Mouse (Mus musculus) heart, adult 2 months (tissue): ENCODE measurements at regions not wholly inside any gene's neighbourhood (a gene's known extent, or its start where the extent isn't known, plus 50 kb on each side); places are given as distances from the start of the nearest gene placed in this dataset.

Experiments
- DNase-seq, 2 experiments: peaks; one replicate each; pipeline ENCODE4 v3.0.0; 2021
- H3K27ac ChIP-seq: fragments of 200-600 bp; 2 replicates; pipeline ENCODE4 v1.8.1; 2022
- H3K27me3 ChIP-seq: fragments of 200-500 bp; 2 replicates; pipeline ENCODE4 v1.6.1; 2012; ENCODE audit warnings: mild to moderate bottlenecking, low read length, inconsistent platforms, mixed read lengths; ENCODE audit not compliant: control insufficient read depth, insufficient read depth
- H3K36me3 ChIP-seq: fragments of 200-500 bp; 2 replicates; pipeline ENCODE4 v1.6.1; 2012; ENCODE audit warnings: low read length, inconsistent platforms; ENCODE audit not compliant: control insufficient read depth, insufficient read depth
- H3K4me1 ChIP-seq: fragments of 200-500 bp; 2 replicates; pipeline ENCODE4 v1.6.1; 2011; ENCODE audit warnings: low read length; ENCODE audit not compliant: control insufficient read depth, insufficient read depth
- H3K4me3 ChIP-seq: fragments of 200-600 bp; 2 replicates; pipeline ENCODE4 v1.8.1; 2022
- H3K79me2 ChIP-seq: fragments of 200-500 bp; replicated peaks from 2 replicates; pipeline ENCODE4 v1.6.1; 2012; ENCODE audit warnings: mild to moderate bottlenecking, inconsistent platforms, low read length, moderate library complexity, mixed read lengths; ENCODE audit not compliant: control insufficient read depth, insufficient read depth
- H3K9ac ChIP-seq: fragments of 200-500 bp; 2 replicates; pipeline ENCODE4 v1.6.1; 2012; ENCODE audit warnings: low read depth, mild to moderate bottlenecking, control low read depth, inconsistent platforms, low read length, mixed read lengths
- CTCF ChIP-seq: fragments of 200-600 bp; IDR thresholded peaks from 2 replicates; pipeline ENCODE4 v1.8.1; 2022; ENCODE audit warnings: antibody characterized with exemption, mild to moderate bottlenecking, moderate library complexity
- EP300 ChIP-seq: fragments of 200-500 bp; IDR thresholded peaks from 2 replicates; pipeline ENCODE4 v1.6.1; 2011; ENCODE audit warnings: low read depth, low read length, control low read depth; ENCODE audit not compliant: insufficient read depth
- POLR2A ChIP-seq: fragments of 200-500 bp; IDR thresholded peaks from 2 replicates; pipeline ENCODE4 v1.6.1; 2011; ENCODE audit warnings: mild to moderate bottlenecking, low read depth, low read length, control low read depth; ENCODE audit not compliant: insufficient read depth
- WGBS: fragments of 180-500 bp; shearing (Covaris S2); methylation state at CpG from one replicate; pipeline ENCODE4 v1.1.7; 2018; 5-methylcytosine and 5-hydroxymethylcytosine counted together
- intact Hi-C: fragments of 180-260 bp; cut with DNase I; formaldehyde crosslinking; loops from one replicate; pipeline ENCODE4 v1.15.1; 2025

GRCm38 (mm10) chr13:28732475-28732874, 221.0 kb downstream of the Sox4 start:
- intact Hi-C loops, result no loop called here
- Histone ChIP-seq H3K27ac (no peak overlapping the region), H3K4me3 (no peak overlapping the region), H3K36me3 (no peaks in the 10 kb centered on the region), H3K79me2 (0 out of 2 replicates have a peak, but pooled peaks cover 1% of the 10 kb centered on the region), H3K4me1 (no peaks in the 10 kb centered on the region; the same call in 1 of the 2 replicates), H3K9ac (no peak overlapping the region), H3K27me3 (no peaks in the 10 kb centered on the region)
- WGBS, result 94% methylated on average over 1 of the region's 1 CpGs
- no peak for DNase-seq
- TF ChIP-seq POLR2A, result no peak
- no peak for TF ChIP-seq CTCF
- no peak for TF ChIP-seq EP300

GRCm38 (mm10) chr13:28732036-28732435, 221.5 kb downstream of the Sox4 start:
- no peaks in the 10 kb centered on the region for H3K36me3 ChIP-seq
- 84% methylated on average over 3 of the region's 3 CpGs for WGBS
- H3K9ac ChIP-seq, result no peak overlapping the region
- H3K27me3 ChIP-seq, result no peaks in the 10 kb centered on the region
- no peak for TF ChIP-seq EP300
- 0 out of 2 replicates have a peak, but pooled peaks cover 1% of the 10 kb centered on the region for H3K79me2 ChIP-seq
- no peaks in the 10 kb centered on the region; the same call in 1 of the 2 replicates for H3K4me1 ChIP-seq
- no peak overlapping the region for H3K4me3 ChIP-seq
- no peak for DNase-seq
- no peak overlapping the region for H3K27ac ChIP-seq
- intact Hi-C loops, result no loop called here

DNA sequence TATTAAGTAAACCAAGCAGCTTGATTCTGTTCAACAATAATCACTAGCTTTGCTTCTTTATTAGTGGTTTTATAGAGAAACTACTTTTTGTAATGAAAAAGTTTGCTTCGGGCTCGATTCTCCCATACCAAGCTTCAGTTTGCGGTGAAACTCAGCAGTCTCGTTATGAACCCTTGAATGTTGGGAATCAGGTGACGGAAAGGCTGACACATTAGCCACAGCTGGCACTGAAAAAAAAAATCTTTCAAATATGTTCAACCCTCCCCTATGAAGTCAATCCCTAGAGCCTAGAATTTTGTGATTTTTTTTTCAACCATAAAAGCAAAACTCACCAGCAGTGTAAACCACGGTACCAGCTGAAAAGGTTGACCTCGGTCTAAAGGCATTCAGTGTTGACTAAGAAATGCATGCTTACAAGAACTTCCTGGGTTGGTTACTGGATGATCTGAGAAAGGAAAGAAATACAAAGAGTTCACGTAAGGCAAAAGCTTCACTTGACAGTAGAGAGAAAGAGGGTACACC, 223.4 kb downstream of the Sox4 start:
- Histone ChIP-seq H3K27ac (no peak overlapping the region), H3K9ac (no peak overlapping the region), H3K4me1 (no peaks in the 10 kb centered on the region), H3K79me2 (0 out of 2 replicates have a peak, but pooled peaks cover 1% of the 10 kb centered on the region), H3K36me3 (no peaks in the 10 kb centered on the region), H3K27me3 (no peaks in the 10 kb centered on the region), H3K4me3 (no peak overlapping the region)
- no peak for DNase-seq
- no peak for TF ChIP-seq POLR2A
- no peak for TF ChIP-seq CTCF
- no peak for TF ChIP-seq EP300
- intact Hi-C loops, result no loop called here
- WGBS, result 88% methylated on average over 8 of the region's 8 CpGs

- Histone ChIP-seq H3K9ac (no peak overlapping the region), H3K79me2 (0 out of 2 replicates have a peak, but pooled peaks cover 1% of the 10 kb centered on the region), H3K36me3 (no peaks in the 10 kb centered on the region), H3K4me1 (no peaks in the 10 kb centered on the region), H3K27me3 (no peaks in the 10 kb centered on the region), H3K27ac (no peak overlapping the region), H3K4me3 (no peak overlapping the region)
- 75% methylated on average over 5 of the region's 5 CpGs for WGBS
- TF ChIP-seq CTCF, result no peak
- TF ChIP-seq EP300, result no peak
- TF ChIP-seq POLR2A, result no peak
- intact Hi-C loops, result no loop called here
- no peak for DNase-seq
Observed at GRCm38 (mm10) chr13:28728768-28729167, 224.7 kb downstream of the Sox4 start.

DNA sequence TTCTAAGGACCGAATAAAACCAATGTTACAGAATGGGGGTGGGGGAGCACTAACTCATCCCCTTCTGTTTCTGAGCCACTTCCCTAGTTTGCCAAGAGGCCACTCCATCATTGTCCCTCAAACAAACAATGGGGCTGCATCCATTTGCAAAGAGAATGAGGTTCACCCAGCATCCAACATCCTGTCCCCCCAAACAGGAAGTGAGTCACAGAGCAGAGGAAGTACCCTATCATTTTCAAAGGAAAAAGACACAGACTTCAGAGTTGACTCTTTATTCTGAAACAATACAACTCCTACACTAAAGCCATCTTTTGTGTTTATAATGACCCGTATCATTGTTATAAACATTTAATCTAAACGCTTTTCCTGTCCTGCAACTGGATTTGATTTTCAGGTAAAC, 229.2 kb downstream of the Sox4 start:
- Histone ChIP-seq H3K27ac (no peak overlapping the region; the same call in 1 of the 2 replicates), H3K4me1 (peaks cover 11% of the 10 kb centered on the region), H3K9ac (no peak overlapping the region), H3K36me3 (peaks cover 3% of the 10 kb centered on the region), H3K79me2 (no peaks in the 10 kb centered on the region), H3K27me3 (no peaks in the 10 kb centered on the region), H3K4me3 (no peak overlapping the region)
- DNase-seq, result peak in 1 of 2 experiments; percentile 14
- TF ChIP-seq EP300, result no peak
- no peak for TF ChIP-seq CTCF
- no peak for TF ChIP-seq POLR2A
- 56% methylated on average over 3 of the region's 3 CpGs for WGBS
- intact Hi-C loops, result loop anchor here (2.0 kb wide), 1 partner anchor 33 kb away; no protein-coding TSS in a partner anchor

GRCm38 (mm10) chr13:28722074-28722473, 231.4 kb downstream of the Sox4 start:
- Histone ChIP-seq H3K4me1 (peaks cover 13% of the 10 kb centered on the region), H3K9ac (no peak overlapping the region)
- WGBS, result 95% methylated on average over 2 of the region's 2 CpGs

More at GRCm38 (mm10) chr13:28722074-28722473, 231.4 kb downstream of the Sox4 start:
- H3K36me3 ChIP-seq, result peaks cover 7% of the 10 kb centered on the region
- H3K79me2 ChIP-seq, result no peaks in the 10 kb centered on the region
- intact Hi-C loops, result no loop called here
- no peak for TF ChIP-seq POLR2A
- TF ChIP-seq CTCF, result no peak
- no peak for TF ChIP-seq EP300
- no peaks in the 10 kb centered on the region for H3K27me3 ChIP-seq
- H3K4me3 ChIP-seq, result no peak overlapping the region
- no peak for DNase-seq
- no peak overlapping the region for H3K27ac ChIP-seq
